Mouse (Mus musculus) lung, postnatal 36 days (tissue): Measurements from ENCODE around the gene 5730409E04Rik.

Experiments used
- DNase-seq: peaks from one replicate; pipeline ENCODE4 v3.0.0; 2022; ENCODE audit warnings: mixed read lengths

The 5730409E04Rik gene

DNA sequence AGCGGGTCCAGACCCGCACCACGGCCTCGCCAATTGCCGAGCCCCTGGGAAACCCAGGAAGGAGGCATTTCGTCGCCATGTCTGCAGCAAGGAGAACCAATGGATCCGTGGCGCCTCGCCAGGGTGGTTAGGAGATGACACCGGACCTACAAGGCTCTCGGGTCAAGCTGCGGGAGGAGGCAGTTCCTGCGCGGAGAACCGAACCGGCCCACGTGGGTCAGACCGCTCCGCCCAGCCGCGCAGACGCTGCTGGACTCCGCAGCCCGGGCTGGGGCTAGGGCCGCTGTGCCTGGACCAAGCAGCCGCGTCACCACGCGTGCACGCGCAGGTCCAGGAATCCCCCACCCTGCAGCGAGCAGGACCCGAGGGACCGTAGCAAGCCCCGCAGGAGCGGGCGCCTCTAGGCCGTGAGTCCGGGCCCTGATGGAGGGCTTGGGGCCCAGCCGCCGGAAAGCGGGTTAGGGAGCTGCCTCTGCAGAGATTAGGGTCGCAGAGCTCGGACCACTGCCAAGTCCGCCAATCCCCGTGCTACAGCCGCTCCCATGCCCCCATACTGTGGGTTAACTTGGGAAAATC, at the start of gene 5730409E04Rik:
5730409E04Rik (plus strand) TSS at position 213 of the 576 bp plus-strand sequence.
- DNase-seq, result peak; percentile 89

DNA sequence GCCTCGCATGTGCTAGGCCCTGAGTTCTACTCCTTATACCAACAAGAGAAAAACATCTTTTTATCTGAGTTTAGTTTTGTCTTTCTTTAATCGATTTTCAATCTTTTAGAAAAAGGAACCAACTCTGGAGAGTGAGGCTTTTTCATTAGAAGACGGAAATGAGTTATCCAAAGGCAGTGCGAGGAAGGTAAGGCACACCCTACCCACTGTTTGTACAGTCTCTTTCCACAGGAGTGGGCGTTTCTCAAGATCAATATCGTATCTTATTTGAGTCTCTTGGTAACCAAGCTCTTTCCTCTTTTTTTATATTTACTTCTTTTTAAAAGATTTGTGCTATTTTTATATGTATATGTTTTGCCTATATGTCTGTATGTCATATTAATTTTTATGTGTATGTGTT, 45.8 kb upstream of the 5730409E04Rik start:
- DNase-seq, result no peak

DNA sequence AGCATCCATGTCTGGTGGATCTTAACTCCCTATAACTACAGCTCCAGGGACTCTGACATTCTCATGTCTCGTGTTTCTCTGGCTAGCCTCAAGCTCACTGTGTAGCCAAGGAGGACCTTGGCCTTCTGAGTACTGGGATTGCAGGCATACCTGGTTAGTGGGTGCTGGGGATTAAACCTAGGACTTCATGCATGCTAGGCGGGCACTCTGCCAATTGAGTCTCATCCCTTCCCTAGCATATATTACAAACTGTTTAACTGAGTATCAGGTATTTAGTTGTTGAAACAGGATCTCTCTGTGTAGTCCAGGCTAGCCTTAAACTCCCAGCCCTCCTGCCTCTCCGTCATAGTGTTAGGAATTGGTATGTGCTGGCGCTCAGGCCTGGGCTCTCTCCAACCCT, 42.4 kb upstream of the 5730409E04Rik start:
- no peak for DNase-seq

DNA sequence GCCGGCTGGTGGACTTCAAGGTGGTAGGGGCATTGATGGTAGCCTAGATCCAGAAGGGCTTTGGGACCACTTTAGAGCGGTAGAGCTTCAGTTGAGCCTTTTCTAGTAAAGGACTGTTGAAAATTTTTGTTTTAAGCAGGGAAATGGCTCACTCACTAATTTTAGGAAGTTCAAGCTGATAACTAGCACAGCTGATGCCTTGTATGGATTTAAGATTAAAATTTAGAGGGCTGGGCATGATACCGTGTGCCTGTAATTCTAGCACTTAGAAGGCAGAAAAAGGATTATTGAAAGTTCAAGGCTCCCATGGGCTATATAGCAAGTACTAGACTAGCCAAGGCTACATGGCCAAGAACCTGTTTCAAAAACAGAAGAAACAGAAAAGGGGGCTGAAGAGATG, 39.8 kb upstream of the 5730409E04Rik start:
- DNase-seq, result no peak

DNA sequence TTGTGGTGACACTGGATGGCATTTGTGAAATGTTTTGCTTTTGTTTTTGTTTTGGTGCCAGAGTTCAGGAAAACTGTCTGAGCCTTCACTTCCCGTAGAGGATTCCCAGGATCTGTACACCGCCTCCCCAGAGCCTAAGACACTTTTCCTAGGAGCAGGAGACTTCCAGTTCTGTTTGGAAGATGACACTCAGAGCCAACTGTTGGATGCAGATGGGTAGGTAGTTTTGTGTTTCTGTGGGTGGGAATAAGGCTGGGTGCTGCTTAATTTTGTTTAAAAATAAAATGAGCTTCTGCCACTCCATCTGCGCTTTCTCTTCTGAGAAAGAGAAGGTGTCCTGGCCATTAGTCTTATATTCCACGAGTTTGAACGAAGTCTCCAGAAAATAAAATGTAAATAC, 33.3 kb upstream of the 5730409E04Rik start:
- no peak for DNase-seq

DNA sequence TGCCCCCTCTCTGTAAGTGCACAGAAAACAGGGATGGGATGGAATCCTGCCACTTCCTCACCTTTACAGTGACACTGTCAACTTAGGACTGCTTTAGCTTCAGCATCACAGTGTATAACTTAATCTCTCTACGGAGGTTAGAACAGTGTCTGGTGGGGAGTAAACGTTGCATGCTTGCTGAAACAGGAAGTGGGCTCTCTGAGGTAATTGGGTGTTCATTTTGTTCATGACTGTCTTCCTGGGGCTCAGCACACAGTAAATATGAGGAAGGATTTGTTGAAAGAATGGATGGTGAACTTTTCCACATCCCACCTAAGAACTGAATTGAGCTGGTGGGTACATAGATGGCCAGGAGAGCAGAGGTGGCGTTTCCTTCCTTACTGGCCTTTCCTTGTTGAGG, 31.7 kb upstream of the 5730409E04Rik start:
- no peak for DNase-seq

DNA sequence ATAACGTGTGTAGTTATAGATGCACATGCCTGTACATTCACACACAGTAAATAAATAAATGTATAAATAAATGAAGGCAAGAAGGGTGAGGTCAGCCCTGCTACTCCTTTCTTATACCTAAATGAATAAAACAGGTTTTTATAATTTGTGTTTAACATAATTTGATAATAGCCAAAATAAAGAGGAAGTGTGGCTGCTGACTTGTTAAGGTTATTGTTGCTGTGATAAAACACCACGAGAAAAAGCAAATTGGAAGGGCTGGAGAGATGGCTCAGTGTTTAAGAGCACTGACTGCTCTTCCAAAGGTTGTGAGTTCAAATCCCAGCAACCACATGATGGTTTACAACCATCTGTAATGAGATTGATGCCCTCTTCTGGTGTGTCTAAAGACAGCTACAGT, 30.5 kb upstream of the 5730409E04Rik start:
- DNase-seq, result no peak

DNA sequence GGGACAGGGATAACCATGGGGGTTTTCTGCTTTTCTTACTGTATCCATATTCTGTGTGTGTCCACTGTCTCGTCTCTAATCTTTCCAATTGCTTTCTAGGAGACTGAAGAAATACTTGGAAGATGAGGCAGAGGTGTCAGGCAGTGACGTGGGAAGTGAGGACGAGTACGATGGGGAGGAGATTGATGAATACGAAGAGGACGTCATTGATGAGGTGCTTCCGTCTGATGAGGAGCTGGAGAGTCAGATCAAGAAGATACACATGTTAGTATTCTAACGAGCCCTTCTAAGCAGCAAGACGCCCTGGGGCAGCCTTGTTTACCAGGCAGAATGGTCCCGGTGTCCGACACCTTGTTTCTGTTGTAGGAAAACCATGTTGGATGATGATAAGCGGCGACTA, 23.9 kb upstream of the 5730409E04Rik start:
- DNase-seq, result no peak

DNA sequence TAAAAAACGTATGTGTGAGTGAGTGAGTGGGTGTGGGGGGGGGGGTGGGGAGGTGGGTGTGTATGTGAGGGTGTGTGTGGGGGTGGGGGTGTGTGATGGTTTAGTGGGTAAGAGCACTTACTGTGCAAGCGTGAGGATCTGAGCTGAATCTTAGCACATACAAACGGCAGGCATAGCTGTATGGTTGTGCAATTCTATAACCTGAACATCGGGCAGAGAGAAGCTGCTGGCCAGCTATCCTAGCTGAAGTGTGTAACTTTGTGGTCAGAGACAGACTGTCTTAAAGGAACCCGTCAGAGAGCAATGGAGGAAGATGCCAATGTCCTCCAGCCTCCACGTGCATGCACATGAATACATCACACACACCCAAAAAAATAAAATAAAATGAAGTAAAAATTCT, 17.6 kb upstream of the 5730409E04Rik start:
- DNase-seq, result no peak

DNA sequence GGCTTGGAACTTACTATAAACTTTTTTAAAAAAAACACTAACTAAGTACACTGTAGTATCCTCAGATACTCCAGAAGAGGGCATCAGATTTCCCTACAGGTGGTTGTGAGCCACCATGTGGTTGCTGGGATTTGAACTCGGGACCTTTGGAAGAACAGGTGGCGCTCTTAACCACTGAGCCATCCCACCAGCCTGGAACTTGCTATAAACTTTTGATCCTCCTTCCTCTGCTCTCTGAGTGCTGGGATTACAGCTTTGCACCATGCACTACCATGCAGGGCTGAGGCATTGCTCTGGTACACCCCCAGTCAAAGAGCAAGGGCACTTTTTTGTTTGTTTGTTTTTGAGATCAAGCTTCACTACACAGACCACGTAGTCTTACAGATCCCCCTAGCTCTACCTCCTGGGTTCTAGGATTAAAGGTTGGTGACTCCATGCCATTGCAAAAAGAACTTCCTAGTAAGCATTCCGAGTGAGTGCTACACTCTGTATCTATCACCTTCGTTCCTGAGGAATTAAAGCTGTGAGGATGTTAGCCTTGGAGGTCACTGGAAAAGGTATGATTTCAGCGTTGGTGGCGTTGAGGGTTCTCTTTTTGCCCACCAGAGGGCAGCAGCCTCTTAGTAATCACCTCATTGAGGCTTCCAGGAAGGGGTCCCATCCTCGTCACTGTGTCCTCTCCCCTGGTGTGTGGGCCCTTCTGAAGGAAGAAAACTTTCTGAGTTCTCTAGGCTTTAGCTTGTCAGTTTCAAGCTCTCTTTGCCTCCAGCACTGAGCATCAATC, 9.5 kb upstream of the 5730409E04Rik start:
- DNase-seq, result peak; percentile 76

DNA sequence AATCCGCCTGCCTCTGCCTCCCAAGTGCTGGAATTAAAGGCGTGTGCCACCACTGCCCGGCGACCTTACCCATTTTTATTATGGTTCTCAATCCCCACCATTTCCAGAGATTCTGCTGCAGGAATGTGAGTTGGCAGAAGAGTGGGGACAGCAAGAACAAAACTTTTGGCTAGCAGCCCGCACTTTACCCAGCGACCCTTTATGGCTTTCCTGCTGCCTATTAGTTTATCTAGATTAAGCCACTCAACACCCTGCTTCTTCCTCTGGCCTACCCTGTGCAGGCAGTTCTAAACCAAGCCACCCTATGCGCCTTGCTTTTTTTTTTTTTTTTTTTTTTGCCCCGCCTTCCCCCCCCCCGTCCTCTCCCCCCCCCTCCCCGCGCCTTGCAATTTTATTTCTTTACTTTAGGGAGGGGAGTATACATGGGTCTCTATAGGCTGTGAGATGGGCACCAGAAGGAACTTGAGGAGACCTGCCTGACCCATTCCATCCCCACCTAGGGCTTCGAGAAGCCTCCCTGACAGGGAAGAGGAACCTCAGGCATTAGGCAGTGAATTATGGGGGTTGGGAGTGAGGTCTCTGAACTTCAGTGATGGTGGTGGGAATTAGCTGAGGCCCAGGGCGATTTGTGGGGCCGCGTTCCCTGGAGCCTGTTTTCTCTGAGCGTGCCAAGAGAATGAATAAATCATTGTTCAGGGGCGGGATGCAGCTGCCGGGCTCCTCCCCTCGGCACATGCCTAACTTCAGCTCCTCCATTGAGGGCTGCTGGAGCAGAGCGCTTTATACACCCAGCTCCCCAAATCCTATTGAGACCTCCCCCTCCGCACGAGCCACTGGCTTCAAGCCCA, 7.8 kb upstream of the 5730409E04Rik start:
- DNase-seq, result peak; percentile 22

DNA sequence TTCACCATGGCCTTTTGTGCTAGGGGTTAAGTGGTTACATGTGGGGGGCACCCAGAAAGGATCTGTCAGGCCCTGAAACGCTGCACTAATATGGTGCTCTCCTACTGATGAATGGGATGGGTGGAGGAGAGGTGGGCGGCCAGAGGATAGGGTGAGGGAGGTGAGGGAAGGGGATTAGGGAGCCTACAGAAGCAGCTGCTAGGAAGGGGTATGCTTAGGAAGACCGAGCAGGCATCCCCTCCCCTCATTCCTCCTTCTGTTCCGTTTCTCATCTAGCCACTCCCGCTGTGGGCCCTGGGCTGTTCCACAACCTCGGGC, 7.2 kb upstream of the 5730409E04Rik start:
- DNase-seq, result no peak

DNA sequence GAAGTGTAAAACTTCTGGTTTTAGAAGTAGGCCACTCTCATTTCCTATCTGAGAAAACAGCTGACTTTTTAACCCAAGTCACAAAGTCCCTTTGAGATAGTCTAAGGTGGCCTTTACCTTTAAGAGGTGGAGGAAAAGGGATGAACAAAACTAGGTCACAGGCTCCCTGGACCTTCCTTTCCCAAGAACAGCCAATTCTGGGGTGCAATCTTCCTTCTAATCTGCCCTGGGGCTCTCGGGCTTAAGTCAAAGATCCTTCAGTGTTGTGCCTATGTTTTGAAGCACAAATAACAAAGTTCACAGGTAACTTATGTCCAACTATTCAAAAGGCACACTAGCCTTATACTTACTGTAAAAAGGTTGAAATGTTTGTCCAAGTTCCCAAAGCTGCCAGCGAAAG, 5.5 kb upstream of the 5730409E04Rik start:
- no peak for DNase-seq

DNA sequence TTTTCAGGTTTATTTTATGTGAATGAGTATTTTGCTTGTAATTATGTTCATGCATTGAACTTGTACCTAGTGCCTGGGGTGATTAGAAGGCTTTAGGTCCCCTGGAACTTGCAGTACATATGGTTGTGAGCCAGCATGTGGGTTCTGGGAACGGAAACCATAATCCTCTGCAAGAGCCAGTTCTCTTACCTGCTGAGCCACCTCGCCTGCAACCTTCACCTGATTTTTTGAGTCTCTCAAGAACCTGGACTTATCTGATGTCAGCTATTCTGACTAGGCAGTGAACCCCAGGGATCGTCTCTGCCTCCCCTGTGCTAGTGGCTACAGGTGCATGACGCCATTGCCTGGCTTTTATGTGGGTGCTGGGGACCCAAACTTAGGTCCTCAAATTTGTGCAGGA, 3.9 kb upstream of the 5730409E04Rik start:
- no peak for DNase-seq

DNA sequence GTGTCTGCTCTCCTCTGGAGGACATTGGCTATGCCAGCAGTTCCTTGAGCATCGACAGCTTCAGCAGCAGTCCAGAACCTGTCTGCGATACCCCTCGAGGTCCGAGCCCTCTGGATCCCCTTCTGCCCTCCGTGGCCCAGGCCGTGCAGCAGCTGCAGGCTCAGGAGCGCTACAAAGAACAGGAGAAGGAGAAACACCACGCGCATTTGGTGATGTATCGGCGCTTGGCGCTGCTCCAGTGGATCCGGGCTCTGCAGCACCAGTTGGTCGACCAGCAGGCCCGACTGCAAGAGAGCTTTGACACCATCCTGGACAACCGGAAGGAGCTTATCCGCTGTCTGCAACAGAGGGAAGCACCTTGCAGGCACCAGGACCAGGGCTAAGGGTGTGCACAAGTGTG, 2.4 kb downstream of the 5730409E04Rik start:
- no peak for DNase-seq

DNA sequence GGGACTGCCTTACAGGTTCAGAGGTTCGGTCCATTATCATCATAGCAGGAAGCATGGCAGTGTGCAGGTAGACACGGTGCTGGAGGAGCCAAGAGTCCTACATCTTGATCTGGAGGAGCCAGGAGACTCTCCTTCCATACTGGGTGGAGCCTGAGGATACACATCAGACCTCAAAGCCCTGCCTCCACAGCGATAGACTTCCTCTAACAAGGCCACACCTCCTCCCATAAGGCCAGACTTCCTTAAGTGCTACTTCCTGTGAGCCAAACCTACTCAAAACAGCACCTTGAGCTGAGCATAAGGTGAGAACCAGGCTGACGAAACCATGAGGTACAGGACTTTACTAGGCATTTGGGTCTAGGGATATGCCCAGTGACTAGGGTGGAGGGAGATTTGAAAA, 6.7 kb downstream of the 5730409E04Rik start:
- no peak for DNase-seq

DNA sequence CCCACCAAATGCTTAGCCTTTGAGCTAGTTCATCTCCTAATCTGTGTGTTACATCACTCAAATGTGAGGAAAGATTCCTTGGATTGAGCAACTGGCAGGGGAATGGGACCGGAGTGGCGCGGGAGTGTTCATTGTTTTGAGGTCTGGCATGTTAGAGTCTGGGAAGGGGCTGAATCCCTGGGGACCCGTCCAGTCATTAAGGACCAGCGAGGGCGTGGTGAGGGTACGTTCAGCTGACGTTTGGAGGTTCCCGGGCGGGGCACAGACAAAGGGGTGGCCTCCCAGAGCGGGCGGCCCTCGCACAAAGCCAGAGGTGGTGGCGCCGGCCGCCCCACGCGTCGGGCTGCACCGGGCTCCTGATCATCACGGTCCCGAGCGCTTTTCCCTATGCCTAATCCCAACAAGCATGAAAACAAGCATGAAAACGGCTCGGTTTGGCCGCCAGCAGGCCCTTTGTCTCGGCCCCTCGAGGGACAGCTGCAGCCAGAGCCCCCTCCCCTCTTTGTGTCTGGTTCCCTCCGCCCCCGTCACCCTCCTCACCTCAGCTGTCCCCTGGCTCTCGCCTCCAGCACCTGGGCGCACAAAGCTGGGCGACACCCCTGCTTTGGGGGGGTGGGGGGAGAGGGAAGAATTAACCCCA, 10.2 kb downstream of the 5730409E04Rik start:
- DNase-seq, result no peak

DNA sequence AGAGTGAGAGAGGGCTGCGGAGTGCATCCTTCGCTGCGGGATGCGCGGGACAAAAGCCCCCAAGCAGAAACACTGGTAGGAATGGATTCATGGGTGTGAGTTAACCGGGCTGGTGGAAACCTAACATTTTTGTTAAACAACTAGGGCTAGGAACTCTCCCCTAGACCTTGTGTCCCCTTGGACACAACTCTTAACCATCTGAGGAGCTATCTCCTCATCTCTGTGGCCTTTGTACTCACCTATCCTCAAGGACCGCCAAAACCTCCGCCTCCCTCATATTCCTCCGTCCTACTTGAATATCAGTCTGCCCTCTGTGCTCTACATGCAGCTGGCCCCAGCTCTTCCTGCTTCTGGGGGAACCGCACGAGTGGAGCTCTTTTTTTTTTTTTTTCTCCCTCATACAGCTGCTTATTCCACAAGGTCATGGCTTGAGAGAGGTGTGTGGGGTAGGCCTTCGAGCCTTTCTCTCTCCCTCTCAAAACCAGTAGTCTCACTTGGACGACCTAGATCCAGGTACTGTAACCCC, 10.8 kb downstream of the 5730409E04Rik start:
- no peak for DNase-seq

DNA sequence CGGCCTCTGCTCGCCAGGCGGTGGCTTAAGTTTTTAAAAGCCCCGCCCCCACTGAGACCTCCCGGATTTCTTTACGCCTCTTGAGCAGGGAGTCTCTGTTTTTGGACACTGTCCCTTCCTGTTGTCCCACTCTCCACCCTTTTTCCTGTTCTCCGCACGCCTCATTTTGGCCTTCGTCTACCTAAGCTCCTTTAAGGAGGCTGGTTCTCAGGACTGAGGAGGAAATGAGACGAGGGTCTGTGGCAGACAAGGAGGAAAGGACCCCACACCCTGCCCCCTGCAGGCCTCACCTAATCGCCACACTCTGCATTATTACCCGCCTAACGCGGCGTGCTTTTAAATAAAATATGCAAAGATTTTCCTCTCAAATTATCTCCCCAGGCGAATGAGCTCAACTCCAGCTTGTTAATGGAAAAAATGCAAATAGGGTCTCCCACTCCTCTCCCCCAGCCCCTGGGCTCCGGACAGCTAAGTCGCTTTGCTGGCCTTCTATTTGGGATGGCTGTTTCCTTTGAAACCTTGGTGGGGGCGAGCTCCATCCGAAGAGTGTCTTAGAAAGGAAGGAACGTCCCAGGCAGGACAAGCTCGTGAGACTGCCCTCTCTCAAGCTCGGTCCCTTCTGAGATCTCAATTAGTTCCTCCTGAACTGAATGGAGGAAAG, 17.5 kb downstream of the 5730409E04Rik start:
- DNase-seq, result peak; percentile 13

DNA sequence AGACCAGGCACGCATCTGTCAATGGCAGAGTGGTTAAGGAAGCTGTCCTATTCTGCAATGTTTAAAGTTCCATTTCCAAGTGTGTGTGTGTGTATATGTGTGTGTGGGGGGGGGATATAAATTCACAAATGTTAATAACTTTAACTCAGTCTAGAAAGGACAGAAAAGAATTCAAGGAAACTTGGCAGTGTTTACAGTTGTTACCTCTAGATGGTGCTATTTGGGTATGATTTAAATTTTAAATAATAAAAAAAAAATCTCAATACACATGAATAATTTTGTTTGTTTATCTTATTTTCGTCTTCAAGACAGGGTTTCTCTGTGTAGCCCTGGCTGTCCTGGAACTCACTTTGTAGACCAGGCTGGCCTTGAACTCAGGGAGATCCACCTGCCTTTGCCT, 22.3 kb downstream of the 5730409E04Rik start:
- no peak for DNase-seq

DNA sequence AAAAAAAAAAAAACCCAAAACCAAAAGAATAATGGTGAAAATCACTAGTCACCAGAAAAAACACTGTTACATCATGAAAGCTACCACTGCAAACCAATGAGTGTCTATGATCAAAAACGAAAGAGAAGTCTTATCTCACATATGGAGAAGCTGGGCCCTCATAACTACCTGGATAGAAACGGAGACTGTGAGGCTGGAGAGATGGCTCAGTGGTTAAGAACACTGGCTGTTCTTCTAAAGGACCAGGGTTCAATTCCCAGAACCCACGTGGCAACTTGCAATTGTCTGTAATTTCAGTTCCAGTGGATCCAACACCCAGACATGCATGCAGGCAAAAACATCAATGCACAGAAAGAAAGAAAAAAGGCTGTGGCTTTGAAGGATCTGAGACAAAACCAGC, 23.1 kb downstream of the 5730409E04Rik start:
- no peak for DNase-seq

DNA sequence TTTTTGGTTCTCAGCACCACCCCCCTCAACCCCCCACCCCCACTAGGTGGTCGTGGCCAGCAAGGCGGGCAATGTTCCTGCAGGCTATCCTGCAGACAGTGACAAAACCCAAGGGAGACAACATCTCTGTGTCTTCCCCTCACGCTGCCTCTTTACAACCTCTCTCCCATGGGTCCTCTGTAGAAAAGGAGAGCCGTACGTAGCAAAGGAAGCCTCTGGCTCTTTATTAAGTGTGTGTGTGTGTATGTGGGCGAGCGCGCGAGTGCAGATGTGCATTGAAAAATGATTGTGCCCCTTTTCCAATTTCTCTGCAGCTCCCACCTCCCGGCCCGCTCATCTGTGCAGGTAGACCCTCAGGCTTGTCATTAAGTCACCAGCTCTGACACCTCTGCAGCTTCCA, 26.7 kb downstream of the 5730409E04Rik start:
- no peak for DNase-seq

DNA sequence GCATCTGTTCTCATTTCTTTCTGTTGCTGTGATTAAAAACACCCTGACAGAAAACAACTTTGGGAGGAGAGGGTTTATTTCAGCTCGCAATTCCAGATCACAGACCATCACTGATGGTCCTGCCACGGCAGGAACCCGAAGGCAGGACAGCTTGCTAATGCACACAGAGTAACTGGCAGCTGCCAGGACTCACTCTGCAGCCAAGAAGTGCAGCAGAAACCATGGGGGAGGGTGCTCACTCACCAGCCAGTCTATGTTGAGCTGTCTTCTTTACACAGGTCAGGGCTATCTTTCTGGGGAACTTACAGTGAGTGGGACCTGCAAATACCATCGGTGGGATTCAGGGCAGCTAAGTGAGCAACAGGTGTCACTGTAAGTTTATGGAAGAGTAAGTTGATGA, 27.8 kb downstream of the 5730409E04Rik start:
- DNase-seq, result no peak
